Mouse (Mus musculus) pancreas, adult 10 weeks (tissue): ENCODE data around the gene Esp16. TPM values are rescaled to one million over a fixed set of nuclear protein-coding genes. Genes with fewer than 3 reads are reported as not detected.

Experiments used
- polyA plus RNA-seq: library from polyadenylated mRNA; stranded (reverse); fragments of 350-450 nt; fragmentation: Illumina TruSeq; extraction: RNeasy Lipid Tissue Mini Kit (QIAGEN cat#74804); gene quantifications from one replicate; pipeline ENCODE4 v1.2.3, GENCODE M21; 2015; ENCODE audit warnings: low read depth, low replicate concordance; ENCODE audit not compliant: insufficient read depth

Gene Esp16
- not detected for polyA plus RNA-seq

GRCm38 (mm10) chr17:39535842-39536241 lies at the start of gene Esp16:
Gene Esp16, plus strand, starts transcription at chr17:39536142.

Other genes with a start within 250 kb of the Esp16 start
- gene Esp18, start 129.8 kb upstream of the Esp16 start, polyA plus RNA-seq, result not detected
- not detected for gene Esp15, start 104.8 kb downstream of the Esp16 start, polyA plus RNA-seq